Mouse (Mus musculus): Measurements from ENCODE around the gene Zfhx3. TPM values are rescaled to one million over a fixed set of nuclear protein-coding genes. Genes with fewer than 3 reads are reported as not detected.
A peak's percentile ranks its signal among the peaks of the same experiment; 100 is the strongest.

The Zfhx3 gene
- total and polyA plus RNA-seq, 2 experiments from 2014 or later = 9.6 to 13.8 TPM

GRCm38 (mm10) chr8:108773436-108773835, 831.0 kb downstream of the Zfhx3 start:
- no peak overlapping the region for H3K4me2 ChIP-seq (ENCODE audit: low read depth)
- H3K4me3 ChIP-seq (ENCODE audit: low read depth, low read length) = no peak overlapping the region
- no peak for TF ChIP-seq CTCF (IDR thresholded peaks at IDR 0.05; ENCODE audit: low read depth)
- ATAC-seq = no peak
- H3K27me3 ChIP-seq (ENCODE audit: insufficient read depth, low read length) = no peaks in the 10 kb centered on the region
- no peak overlapping the region for H3K9ac ChIP-seq
- no peaks in the 10 kb centered on the region for H3K36me3 ChIP-seq (ENCODE audit: insufficient read depth)
- 83% methylated on average over 6 of the region's 6 CpGs for WGBS
- no peaks in the 10 kb centered on the region for H3K9me3 ChIP-seq (ENCODE audit: low read length)
- H3K4me1 ChIP-seq (ENCODE audit: insufficient read depth) = no peaks in the 10 kb centered on the region
- no peak overlapping the region for H3K27ac ChIP-seq (ENCODE audit: low read depth, low read length)
- DNase-seq = no peak

- WGBS = 81% methylated on average over 12 of the region's 12 CpGs
- no peaks in the 10 kb centered on the region for H3K9me3 ChIP-seq (ENCODE audit: low read length)
- H3K9ac ChIP-seq = no peak overlapping the region
- ATAC-seq (no peak), DNase-seq (no peak)
- TF ChIP-seq CTCF (IDR thresholded peaks at IDR 0.05; ENCODE audit: low read depth) = no peak
- no peaks in the 10 kb centered on the region for H3K27me3 ChIP-seq (ENCODE audit: insufficient read depth, low read length)
- no peak overlapping the region for H3K4me2 ChIP-seq (ENCODE audit: low read depth)
- no peak overlapping the region for H3K4me3 ChIP-seq (ENCODE audit: low read depth, low read length)
- H3K36me3 ChIP-seq (ENCODE audit: insufficient read depth) = no peaks in the 10 kb centered on the region
- H3K27ac ChIP-seq (ENCODE audit: low read depth, low read length) = no peak overlapping the region
- H3K4me1 ChIP-seq (ENCODE audit: insufficient read depth) = no peaks in the 10 kb centered on the region
These were observed 835.6 kb downstream of the Zfhx3 start for GRCm38 (mm10) chr8:108778063-108778462.

- H3K4me2 ChIP-seq (ENCODE audit: low read depth) = no peak overlapping the region
- no peaks in the 10 kb centered on the region for H3K36me3 ChIP-seq (ENCODE audit: insufficient read depth)
- no peak for TF ChIP-seq CTCF (IDR thresholded peaks at IDR 0.05; ENCODE audit: low read depth)
- H3K9ac ChIP-seq = no peak overlapping the region
- no peak for ATAC-seq
- no peaks in the 10 kb centered on the region for H3K27me3 ChIP-seq (ENCODE audit: insufficient read depth, low read length)
- no peak for DNase-seq
- WGBS = 80% methylated on average over 9 of the region's 9 CpGs
- no peak overlapping the region for H3K4me3 ChIP-seq (ENCODE audit: low read depth, low read length)
- no peaks in the 10 kb centered on the region for H3K4me1 ChIP-seq (ENCODE audit: insufficient read depth)
- no peak overlapping the region for H3K27ac ChIP-seq (ENCODE audit: low read depth, low read length)
- H3K9me3 ChIP-seq (ENCODE audit: low read length) = no peaks in the 10 kb centered on the region
These were observed 836.1 kb downstream of the Zfhx3 start for GRCm38 (mm10) chr8:108778551-108778950.

DNA sequence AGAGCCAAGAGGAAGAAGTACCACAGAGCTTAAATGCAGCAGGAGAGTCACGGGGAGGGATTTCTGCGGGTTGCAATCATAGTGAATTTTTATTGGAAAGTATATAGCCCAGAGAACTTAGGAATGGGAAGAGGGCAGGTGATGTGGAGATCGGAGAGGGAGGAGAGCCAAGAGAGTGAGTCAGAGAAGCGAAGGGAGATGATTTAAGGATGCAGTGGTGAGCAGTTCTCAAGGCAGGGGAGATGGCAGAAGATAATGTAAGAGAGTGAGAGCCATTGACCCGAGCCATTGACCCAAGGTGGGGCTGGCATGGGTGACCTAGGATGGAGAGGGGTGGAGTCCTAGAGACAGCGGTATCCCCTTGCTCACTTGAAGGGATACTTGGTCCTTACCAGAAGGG, 838.3 kb downstream of the Zfhx3 start:
- H3K27ac ChIP-seq (ENCODE audit: low read depth, low read length) = no peak overlapping the region
- no peak overlapping the region for H3K9ac ChIP-seq
- H3K4me1 ChIP-seq (ENCODE audit: insufficient read depth) = no peaks in the 10 kb centered on the region
- H3K36me3 ChIP-seq (ENCODE audit: insufficient read depth) = no peaks in the 10 kb centered on the region
- 91% methylated on average over 6 of the region's 6 CpGs for WGBS
- H3K4me2 ChIP-seq (ENCODE audit: low read depth) = no peak overlapping the region
- DNase-seq = no peak
- H3K27me3 ChIP-seq (ENCODE audit: insufficient read depth, low read length) = no peaks in the 10 kb centered on the region
- no peak for ATAC-seq
- TF ChIP-seq CTCF (IDR thresholded peaks at IDR 0.05; ENCODE audit: low read depth) = no peak
- H3K4me3 ChIP-seq (ENCODE audit: low read depth, low read length) = no peak overlapping the region
- no peaks in the 10 kb centered on the region for H3K9me3 ChIP-seq (ENCODE audit: low read length)

GRCm38 (mm10) chr8:108781192-108781591, 838.7 kb downstream of the Zfhx3 start:
- H3K4me2 ChIP-seq (ENCODE audit: low read depth) = no peak overlapping the region
- ATAC-seq (no peak), DNase-seq (no peak)
- no peaks in the 10 kb centered on the region for H3K36me3 ChIP-seq (ENCODE audit: insufficient read depth)
- no peaks in the 10 kb centered on the region for H3K27me3 ChIP-seq (ENCODE audit: insufficient read depth, low read length)
- 78% methylated on average over 5 of the region's 5 CpGs for WGBS
- H3K9ac ChIP-seq = no peak overlapping the region
- H3K4me3 ChIP-seq (ENCODE audit: low read depth, low read length) = no peak overlapping the region
- no peaks in the 10 kb centered on the region for H3K9me3 ChIP-seq (ENCODE audit: low read length)
- TF ChIP-seq CTCF (IDR thresholded peaks at IDR 0.05; ENCODE audit: low read depth) = no peak
- no peaks in the 10 kb centered on the region for H3K4me1 ChIP-seq (ENCODE audit: insufficient read depth)
- no peak overlapping the region for H3K27ac ChIP-seq (ENCODE audit: low read depth, low read length)

DNA sequence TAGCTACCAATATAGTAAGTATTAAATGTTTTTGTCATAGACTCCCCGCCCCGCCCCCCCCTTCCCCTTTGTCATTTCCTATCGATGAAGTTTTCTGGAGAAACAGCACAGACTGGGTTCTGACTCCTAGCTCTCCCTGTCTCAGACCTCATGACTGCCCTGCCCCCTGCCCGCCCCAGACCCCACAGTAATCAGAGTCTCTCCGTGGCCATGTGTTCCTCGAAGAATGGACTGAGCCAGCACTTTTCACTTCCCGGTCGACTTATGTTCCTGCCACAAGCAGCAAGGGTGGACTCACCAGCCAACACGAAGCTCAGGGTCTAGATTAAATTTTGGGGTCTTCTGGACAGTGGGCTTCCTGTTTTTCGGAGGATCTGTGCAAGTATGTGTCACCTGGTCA, 840.7 kb downstream of the Zfhx3 start:
- no peaks in the 10 kb centered on the region for H3K9me3 ChIP-seq (ENCODE audit: low read length)
- H3K4me3 ChIP-seq (ENCODE audit: low read depth, low read length) = no peak overlapping the region
- TF ChIP-seq CTCF (IDR thresholded peaks at IDR 0.05; ENCODE audit: low read depth) = no peak
- ATAC-seq (no peak), DNase-seq (no peak)
- H3K36me3 ChIP-seq (ENCODE audit: insufficient read depth) = no peaks in the 10 kb centered on the region
- no peaks in the 10 kb centered on the region for H3K27me3 ChIP-seq (ENCODE audit: insufficient read depth, low read length)
- no peak overlapping the region for H3K27ac ChIP-seq (ENCODE audit: low read depth, low read length)
- 74% methylated on average over 10 of the region's 10 CpGs for WGBS
- H3K4me1 ChIP-seq (ENCODE audit: insufficient read depth) = 0 out of 2 replicates have a peak, but pooled peaks cover under 1% of the 10 kb centered on the region
- H3K4me2 ChIP-seq (ENCODE audit: low read depth) = no peak overlapping the region
- H3K9ac ChIP-seq = no peak overlapping the region

- Histone ChIP-seq H3K27ac (ENCODE audit: low read depth, low read length) (no peak overlapping the region), H3K27me3 (ENCODE audit: insufficient read depth, low read length) (peaks cover 10% of the 10 kb centered on the region; the same call in 1 of the 2 replicates), H3K36me3 (ENCODE audit: insufficient read depth) (peaks cover 8% of the 10 kb centered on the region; the same call in 1 of the 2 replicates), H3K4me3 (ENCODE audit: low read depth, low read length) (no peak overlapping the region), H3K9ac (no peak overlapping the region), H3K4me1 (ENCODE audit: insufficient read depth) (peaks cover 23% of the 10 kb centered on the region; the same call in 1 of the 2 replicates), H3K9me3 (ENCODE audit: low read length) (peaks cover 10% of the 10 kb centered on the region; the same call in 1 of the 2 replicates), H3K4me2 (ENCODE audit: low read depth) (peak overlapping the region; percentile 28; the same call in 1 of the 2 replicates)
- WGBS = 11% methylated on average over 6 of the region's 6 CpGs
- peak; percentile 79 for ATAC-seq
- no peak for TF ChIP-seq CTCF (IDR thresholded peaks at IDR 0.05; ENCODE audit: low read depth)
- peak; percentile 73 for DNase-seq
These were observed 845.8 kb downstream of the Zfhx3 start for GRCm38 (mm10) chr8:108788156-108788761.
